Mouse (Mus musculus): Measurements from ENCODE around the gene Tmem211. TPM values are rescaled to one million over a fixed set of nuclear protein-coding genes. Genes with fewer than 3 reads are reported as not detected.

Gene Tmem211
- polyA plus RNA-seq, 1 experiment from 2014 or later: 0.15 TPM

Other genes with a start within 250 kb of the Tmem211 start
- gene Grk3, start 211.1 kb upstream of the Tmem211 start, polyA plus RNA-seq (2014; fragmentation: Nextera tagmentation; extraction: Ambion mirVana): 7.7 and 9.9 TPM in 2 replicates
- not detected in 2 replicates for gene Crybb2, start 156.8 kb upstream of the Tmem211 start, polyA plus RNA-seq (2014; fragmentation: Nextera tagmentation; extraction: Ambion mirVana)
- 0.47 and 1.8 TPM in 2 replicates for gene Crybb3, start 145.3 kb upstream of the Tmem211 start, polyA plus RNA-seq (2014; fragmentation: Nextera tagmentation; extraction: Ambion mirVana)
- gene 2900026A02Rik, start 5.7 kb upstream of the Tmem211 start, polyA plus RNA-seq (2014; fragmentation: Nextera tagmentation; extraction: Ambion mirVana): 3.9 and 5.4 TPM in 2 replicates
- gene Sgsm1, start 83.9 kb downstream of the Tmem211 start, polyA plus RNA-seq (2014; fragmentation: Nextera tagmentation; extraction: Ambion mirVana): 3.9 and 5.0 TPM in 2 replicates
- not detected in 2 replicates for gene Aym1, start 130.4 kb downstream of the Tmem211 start, polyA plus RNA-seq (2014; fragmentation: Nextera tagmentation; extraction: Ambion mirVana)

Data from kidney, embryonic 14.5 days (tissue).